Mouse (Mus musculus) gastrocnemius, adult 2 months (tissue): Measurements from ENCODE around the gene Pnkp. TPM values are rescaled to one million over a fixed set of nuclear protein-coding genes. Genes with fewer than 3 reads are reported as not detected.

Experiments used
- DNase-seq: peaks from one replicate; pipeline ENCODE4 v3.0.0; 2022
- H3K27ac ChIP-seq: fragments of 200-600 bp; 2 replicates; pipeline ENCODE4 v1.8.1; 2022; ENCODE audit warnings: mild to moderate bottlenecking
- H3K4me3 ChIP-seq: fragments of 200-600 bp; 2 replicates; pipeline ENCODE4 v1.8.1; 2022; ENCODE audit warnings: mild to moderate bottlenecking, moderate library complexity
- CTCF ChIP-seq: fragments of 200-600 bp; IDR thresholded peaks from 2 replicates; pipeline ENCODE4 v1.8.1; 2022; ENCODE audit warnings: antibody characterized with exemption, mild to moderate bottlenecking, moderate library complexity
- intact Hi-C: fragments of 180-260 bp; cut with DNase I; formaldehyde crosslinking; loops from one replicate; pipeline ENCODE4 v1.15.1; 2025
- long read RNA-seq, 2 experiments: library from polyadenylated mRNA; stranded (forward); transcript quantifications; one replicate each; pipeline ENCODE4 v2.0.0; 2021
- total RNA-seq, 2 experiments: library from RNA; stranded (reverse); gene quantifications; 2 replicates each; pipeline ENCODE4 v1.2.3; 2021

Pnkp gene
- 10 to 100 TPM; 19.4 to 21.2 TPM for total RNA-seq
- long read RNA-seq, experiment 1, transcript Pnkp-201 (16 exons, 2,184 nt), result major isoform, 29 of 38 reads
- long read RNA-seq, experiment 1, partial matches to known transcripts, result 1 of 38 reads
- long read RNA-seq, experiment 1, other reads (novel, unspliced or antisense), result 2 of 38 reads
- long read RNA-seq, experiment 2, transcript Pnkp-203 (17 exons, 1,770 nt), result minor isoform, 5 of 34 reads
- long read RNA-seq, experiment 2, transcript Pnkp-201 (16 exons, 2,184 nt), result major isoform, 20 of 34 reads
- long read RNA-seq, experiment 2, partial matches to known transcripts, result 3 of 34 reads
- long read RNA-seq, experiment 2, other reads (novel, unspliced or antisense), result 3 of 34 reads

- DNase-seq, result peak; percentile 87
- intact Hi-C loops, result no loop called here
- TF ChIP-seq CTCF, result no peak; the same call in 1 of the 2 replicates
- H3K4me3 ChIP-seq, result peak within 1 kb of the TSS; percentile 98
- peak within 1 kb of the TSS; percentile 92 for H3K27ac ChIP-seq
Observed at GRCm38 (mm10) chr7:44857042-44857552, at the start of gene Pnkp. Pnkp (plus strand) TSS chr7:44857139.

DNA sequence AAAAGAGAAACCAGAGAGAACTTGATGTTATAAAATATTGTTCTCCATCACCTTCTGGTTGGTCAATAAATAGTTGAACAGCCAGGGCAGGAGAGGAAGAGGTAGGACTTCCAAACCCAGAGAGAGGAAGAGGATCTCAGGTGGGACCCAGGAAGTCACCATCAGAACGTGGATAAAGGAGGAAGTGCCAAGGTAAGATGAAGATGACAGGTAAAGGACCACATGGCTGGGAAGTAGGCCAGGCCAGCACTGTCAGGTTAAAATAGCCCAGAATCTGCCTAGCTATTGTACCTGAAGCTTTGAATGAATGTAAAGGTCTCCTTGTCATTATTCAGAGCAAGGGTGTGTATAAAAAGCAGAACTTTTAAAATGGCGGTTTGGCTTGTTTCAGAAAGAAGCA lies 48.0 kb upstream of the Pnkp start:
- no peak overlapping the region for H3K27ac ChIP-seq
- intact Hi-C loops, result no loop called here
- no peak for DNase-seq
- no peak overlapping the region for H3K4me3 ChIP-seq
- no peak for TF ChIP-seq CTCF

- DNase-seq, result no peak
- intact Hi-C loops, result no loop called here
- no peak overlapping the region for H3K4me3 ChIP-seq
- H3K27ac ChIP-seq, result no peak overlapping the region
- no peak for TF ChIP-seq CTCF
Observed at GRCm38 (mm10) chr7:44809466-44809865, 47.5 kb upstream of the Pnkp start.

- no peak for TF ChIP-seq CTCF
- H3K4me3 ChIP-seq, result no peak overlapping the region
- no peak for DNase-seq
- no peak overlapping the region for H3K27ac ChIP-seq
- intact Hi-C loops, result loop anchor here (10.0 kb wide), 1 partner anchor 166 kb away; no protein-coding TSS in a partner anchor
Observed at GRCm38 (mm10) chr7:44810365-44810764, 46.6 kb upstream of the Pnkp start.

DNA sequence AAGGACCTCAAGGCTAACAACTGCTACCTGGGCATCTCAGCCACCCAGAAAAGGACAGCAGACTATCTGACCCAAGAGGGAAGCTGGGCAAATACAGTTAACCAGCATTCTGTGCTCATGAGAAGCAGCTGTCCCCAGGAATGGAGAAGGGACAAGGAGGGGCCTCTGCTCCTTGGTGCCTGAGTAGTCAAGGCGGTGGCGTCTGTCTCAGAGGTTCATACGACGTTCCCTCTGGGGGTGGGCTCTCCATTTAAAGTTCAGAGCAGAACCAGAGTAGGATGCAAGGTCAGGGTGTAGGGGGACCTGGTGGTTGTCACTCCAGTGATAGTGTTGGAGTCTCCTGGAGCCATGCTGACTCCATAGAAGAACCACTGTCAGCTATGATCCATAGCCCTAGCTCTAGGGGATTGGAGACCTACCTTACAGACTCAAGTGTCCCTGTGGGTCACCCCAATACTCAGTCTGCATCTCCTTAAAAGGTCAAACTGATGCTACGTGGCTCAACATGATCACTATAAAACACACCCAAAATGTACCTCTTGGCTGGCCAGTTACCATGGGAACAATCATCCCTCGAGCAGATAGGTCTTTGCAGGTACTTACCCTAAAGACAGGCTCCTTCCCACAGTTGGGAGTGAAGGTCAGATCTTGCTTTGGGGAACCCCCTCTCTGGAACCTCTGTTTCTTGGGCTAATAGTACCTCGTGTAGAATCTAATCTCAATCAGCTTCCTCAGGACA lies 46.0 kb upstream of the Pnkp start:
- intact Hi-C loops, result loop anchor here (10.0 kb wide), 1 partner anchor 166 kb away; no protein-coding TSS in a partner anchor
- Histone ChIP-seq H3K4me3 (no peak overlapping the region), H3K27ac (no peak overlapping the region)
- DNase-seq, result no peak
- no peak for TF ChIP-seq CTCF

DNA sequence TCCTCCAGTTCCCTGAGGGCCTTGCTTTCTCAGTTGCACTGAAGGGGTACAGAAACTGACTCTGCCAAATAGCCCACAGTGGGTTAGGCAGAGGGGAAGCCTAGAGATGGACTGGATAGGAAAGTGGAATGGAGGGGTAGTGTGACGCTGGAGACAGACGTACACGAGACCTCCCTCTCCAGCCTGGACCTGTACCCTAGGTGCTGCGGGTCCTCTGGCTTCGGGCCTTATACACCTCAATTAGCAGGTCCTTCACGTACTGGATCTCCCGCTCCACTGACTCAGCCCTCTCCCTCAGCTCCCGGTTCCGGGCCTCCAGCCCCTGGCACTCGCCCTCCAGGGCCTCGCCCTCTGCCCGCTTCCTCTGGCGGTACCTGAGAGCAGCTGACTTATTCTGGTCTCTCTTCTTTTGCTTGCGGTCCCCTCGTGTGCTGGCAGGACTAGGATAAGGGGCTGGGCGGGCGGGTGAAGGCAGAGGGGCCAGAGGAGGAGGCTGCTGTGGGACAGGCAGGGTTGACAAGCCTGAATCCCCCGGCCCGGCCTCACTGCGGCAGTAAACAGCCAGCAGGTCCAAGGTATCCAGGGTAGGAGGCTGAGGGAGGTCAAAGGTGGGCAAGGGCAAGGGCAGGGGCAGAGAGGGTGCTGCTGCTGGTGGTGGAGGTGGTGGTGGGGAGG lies 44.2 kb upstream of the Pnkp start:
- TF ChIP-seq CTCF, result no peak
- H3K27ac ChIP-seq, result no peak overlapping the region
- no peak for DNase-seq
- H3K4me3 ChIP-seq, result 0 out of 2 replicates have a peak overlapping the region, but pooled peaks have one; percentile 3
- intact Hi-C loops, result loop anchor here (10.0 kb wide), 1 partner anchor 168 kb away; no protein-coding TSS in a partner anchor

- peak overlapping the region; percentile 99 for H3K4me3 ChIP-seq
- DNase-seq, result no peak
- intact Hi-C loops, result loop anchor here (10.0 kb wide), 1 partner anchor 169 kb away; no protein-coding TSS in a partner anchor
Observed at GRCm38 (mm10) chr7:44813985-44814384, 43.0 kb upstream of the Pnkp start.

GRCm38 (mm10) chr7:44814423-44814822 lies 42.5 kb upstream of the Pnkp start:
- H3K27ac ChIP-seq, result peak overlapping the region; percentile 99; the same call in 1 of the 2 replicates
- no peak for TF ChIP-seq CTCF
- intact Hi-C loops, result loop anchor here (10.0 kb wide), 1 partner anchor 170 kb away; no protein-coding TSS in a partner anchor
- DNase-seq, result no peak
- peak overlapping the region; percentile 99 for H3K4me3 ChIP-seq

More at GRCm38 (mm10) chr7:44813985-44814384, 43.0 kb upstream of the Pnkp start:
- TF ChIP-seq CTCF, result no peak
- H3K27ac ChIP-seq, result no peak overlapping the region

- peak overlapping the region; percentile 99 for H3K4me3 ChIP-seq
- TF ChIP-seq CTCF, result no peak
- intact Hi-C loops, result loop anchor here (10.0 kb wide), 1 partner anchor 170 kb away; no protein-coding TSS in a partner anchor
- no peak for DNase-seq
- H3K27ac ChIP-seq, result peak overlapping the region; percentile 99
Observed at GRCm38 (mm10) chr7:44814952-44815553, 41.9 kb upstream of the Pnkp start.

DNA sequence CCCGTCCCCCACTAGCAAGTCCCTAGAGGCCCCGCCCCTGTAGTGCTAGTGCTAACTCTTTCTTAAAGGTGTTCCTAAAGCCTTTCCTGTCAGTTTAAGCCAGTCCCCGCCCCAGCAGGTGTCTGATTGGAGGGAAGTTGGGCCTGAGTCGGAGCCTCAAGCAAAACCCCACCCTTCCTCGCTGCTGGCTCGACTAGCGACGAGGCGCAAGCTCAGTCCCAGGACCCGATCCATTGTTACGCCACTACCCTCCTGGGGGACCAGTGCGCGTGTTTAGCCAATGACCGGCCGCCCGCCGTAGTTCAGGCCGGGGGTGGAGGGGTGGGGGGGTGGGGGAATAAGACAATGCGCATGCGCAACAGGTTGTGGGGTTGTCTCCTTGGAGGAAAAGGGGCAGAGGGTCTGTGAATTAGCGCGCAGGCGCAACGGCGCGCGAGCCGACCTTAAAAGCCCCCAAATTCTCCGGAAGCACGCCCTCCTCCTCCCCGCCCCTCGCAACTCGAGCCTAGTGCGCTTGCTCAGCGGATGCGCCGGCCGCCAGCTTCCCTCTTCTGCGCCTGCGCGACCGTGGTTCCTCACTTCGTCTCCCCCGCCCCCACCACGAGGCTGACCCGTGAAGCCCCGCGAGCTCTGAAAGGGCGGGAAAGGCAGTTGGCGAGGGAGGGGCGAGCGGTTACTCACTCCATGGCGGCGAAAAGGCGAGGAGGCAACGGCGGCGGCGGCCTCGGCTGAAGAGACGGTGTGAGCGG lies 41.0 kb upstream of the Pnkp start, which contains the start of the genes Nup62 and Il4i1:
Gene Nup62, plus strand, starts transcription at position 368 of the 749 bp plus-strand sequence.
Gene Il4i1, plus strand, starts transcription at position 667 of the 749 bp plus-strand sequence.
- no peak for TF ChIP-seq CTCF
- intact Hi-C loops, result loop anchor here (10.0 kb wide), 1 partner anchor 171 kb away; no protein-coding TSS in a partner anchor
- peak; percentile 99 for DNase-seq
- peak within 1 kb of the TSS; percentile 99 for H3K4me3 ChIP-seq
- H3K27ac ChIP-seq, result peak within 1 kb of the TSS; percentile 99
